In the genomic region with DNA sequence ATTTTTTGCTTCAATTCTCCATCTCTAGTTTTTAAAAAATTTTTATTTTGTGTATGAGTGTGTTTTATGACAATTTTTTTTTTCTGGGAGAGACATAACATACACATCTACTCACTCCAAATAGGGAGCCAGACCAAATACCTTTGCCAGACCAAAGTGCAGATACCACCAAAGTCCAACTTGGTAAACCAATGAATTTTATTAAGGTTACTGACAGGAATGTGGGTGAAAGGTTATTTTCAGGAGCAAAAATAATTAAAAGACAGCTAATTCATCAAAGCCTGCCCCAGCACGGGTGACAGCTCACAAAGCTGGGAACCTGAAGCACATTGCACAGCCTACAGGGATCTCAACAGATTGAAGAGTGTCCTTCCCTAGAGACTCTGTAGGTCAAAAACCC, we compare ENCODE assay signal across 25 mouse cellular contexts.
"Had no signal": no experiment of that assay in that cellular context is flagged by ENCODE, and none has a peak within 500 bp of the region (broad histone marks: within the 10 kb centered on the region; RNA-seq: fewer than 3 reads in every experiment).

No protein-coding gene starts in this region.

- H3K4me2 ChIP-seq: heart, embryonic 11.5 days; heart, embryonic 13.5 days; heart, embryonic 15.5 days; hindbrain, embryonic 12.5 days; hindbrain, embryonic 14.5 days; intestine, embryonic 15.5 days; limb, embryonic 12.5 days; liver, embryonic 11.5 days; liver, embryonic 13.5 days; liver, embryonic 15.5 days had no signal

- H3K4me1 ChIP-seq: intestine, embryonic 15.5 days; liver, embryonic 13.5 days had no signal

- ATAC-seq: forebrain, embryonic 16.5 days; hindbrain, embryonic 16.5 days; intestine, embryonic 15.5 days; intestine, postnatal 0 days; liver, postnatal 0 days had no signal

- H3K27ac ChIP-seq: gastrocnemius, adult 2 months; heart, adult 2 months; heart, embryonic 13.5 days; heart, embryonic 15.5 days; hindbrain, embryonic 10.5 days; hindbrain, embryonic 12.5 days; hindbrain, embryonic 14.5 days; intestine, embryonic 15.5 days; layer of hippocampus, adult 2 months; left cerebral cortex, adult 2 months; limb, embryonic 10.5 days; limb, embryonic 12.5 days; liver, embryonic 13.5 days; liver, embryonic 15.5 days had no signal

- DNase-seq: gastrocnemius, adult 2 months; gastrocnemius, postnatal 10 days; gastrocnemius, postnatal 25 days; heart, adult 2 months; heart, postnatal 14 days; heart, postnatal 4 days; liver, embryonic 13.5 days; liver, postnatal 0 days; lung, adult 2 months had no signal

- H3K36me3 ChIP-seq: heart, embryonic 13.5 days; heart, embryonic 15.5 days; hindbrain, embryonic 10.5 days; hindbrain, embryonic 12.5 days; intestine, embryonic 15.5 days; limb, embryonic 10.5 days; limb, embryonic 12.5 days; liver, embryonic 13.5 days; liver, embryonic 15.5 days had no signal

- H3K27me3 ChIP-seq: hindbrain, embryonic 12.5 days; intestine, embryonic 15.5 days had no signal

- H3K9ac ChIP-seq: heart, embryonic 13.5 days; heart, embryonic 15.5 days; hindbrain, embryonic 12.5 days; hindbrain, embryonic 14.5 days; intestine, embryonic 15.5 days; limb, embryonic 12.5 days; liver, embryonic 13.5 days; liver, embryonic 15.5 days; liver, postnatal 0 days had no signal

- H3K4me3 ChIP-seq: gastrocnemius, adult 2 months; heart, adult 2 months; heart, embryonic 13.5 days; heart, embryonic 15.5 days; hindbrain, embryonic 10.5 days; hindbrain, embryonic 12.5 days; intestine, embryonic 15.5 days; layer of hippocampus, adult 2 months; left cerebral cortex, adult 2 months; limb, embryonic 10.5 days; limb, embryonic 12.5 days; liver, embryonic 13.5 days; liver, embryonic 15.5 days had no signal

- H3K9me3 ChIP-seq: heart, embryonic 15.5 days; hindbrain, embryonic 10.5 days; hindbrain, embryonic 12.5 days; intestine, embryonic 15.5 days; limb, embryonic 10.5 days; liver, embryonic 13.5 days; liver, embryonic 15.5 days had no signal
